Comparison of ENCODE assay signal across 25 mouse cellular contexts in the genomic region with DNA sequence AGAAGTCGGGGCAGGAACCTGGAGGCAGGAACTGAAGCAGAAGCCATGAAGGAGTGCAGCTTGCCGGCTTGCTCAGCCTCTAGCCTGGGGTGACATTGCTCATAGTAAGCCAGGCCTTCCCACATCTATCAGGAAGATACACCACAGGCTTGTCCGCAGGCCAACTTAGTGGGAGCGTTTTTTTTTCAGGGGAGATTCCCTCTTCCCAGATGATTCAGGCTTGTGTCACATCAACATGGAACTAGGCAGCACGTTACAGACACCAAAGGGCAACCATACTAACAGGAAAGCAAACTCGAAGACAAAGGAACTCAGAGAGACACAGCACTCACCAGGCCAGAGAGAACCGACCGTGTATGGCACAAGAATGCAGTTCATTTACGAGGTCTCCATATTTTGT.
"Had no signal": no experiment of that assay in that cellular context is flagged by ENCODE, and none has a peak within 500 bp of the region (broad histone marks: within the 10 kb centered on the region; RNA-seq: fewer than 3 reads in every experiment).

No protein-coding gene starts in this region.

- H3K36me3 ChIP-seq: heart, embryonic 13.5 days; heart, embryonic 15.5 days; hindbrain, embryonic 13.5 days; hindbrain, embryonic 15.5 days; kidney, embryonic 15.5 days; limb, embryonic 13.5 days; limb, embryonic 15.5 days; liver, embryonic 13.5 days; liver, embryonic 15.5 days had no signal

- H3K9ac ChIP-seq: heart, embryonic 13.5 days; heart, embryonic 15.5 days; hindbrain, embryonic 13.5 days; hindbrain, embryonic 15.5 days; kidney, embryonic 15.5 days; limb, embryonic 13.5 days; limb, embryonic 15.5 days; liver, embryonic 13.5 days; liver, embryonic 15.5 days had no signal

- ATAC-seq: hindbrain, postnatal 0 days; intestine, embryonic 16.5 days had no signal

- H3K4me3 ChIP-seq: heart, adult 2 months; heart, embryonic 13.5 days; heart, embryonic 15.5 days; hindbrain, embryonic 13.5 days; hindbrain, embryonic 15.5 days; kidney, embryonic 15.5 days; limb, embryonic 13.5 days; limb, embryonic 15.5 days; liver, embryonic 13.5 days; liver, embryonic 15.5 days had no signal

- H3K27ac ChIP-seq: heart, adult 2 months; heart, embryonic 13.5 days; heart, embryonic 15.5 days; hindbrain, embryonic 13.5 days; hindbrain, embryonic 15.5 days; hindbrain, postnatal 0 days; kidney, embryonic 15.5 days; kidney, postnatal 0 days; limb, embryonic 13.5 days; limb, embryonic 15.5 days; liver, embryonic 13.5 days; liver, embryonic 15.5 days had no signal

- DNase-seq: gastrocnemius, postnatal 14 days; gastrocnemius, postnatal 36 days; heart, adult 11 months; heart, adult 2 months; heart, postnatal 14 days; heart, postnatal 36 days; kidney, adult 11 months; kidney, adult 2 months; kidney, adult 9 months; kidney, postnatal 14 days; kidney, postnatal 36 days; left cerebral cortex, postnatal 4 days; liver, embryonic 13.5 days had no signal

- H3K4me2 ChIP-seq: heart, embryonic 11.5 days; heart, embryonic 13.5 days; heart, embryonic 15.5 days; hindbrain, embryonic 13.5 days; hindbrain, embryonic 15.5 days; kidney, embryonic 15.5 days; limb, embryonic 13.5 days; limb, embryonic 15.5 days; liver, embryonic 13.5 days; liver, embryonic 15.5 days had no signal

- H3K9me3 ChIP-seq: heart, embryonic 13.5 days; heart, embryonic 15.5 days; hindbrain, embryonic 13.5 days; hindbrain, embryonic 15.5 days; kidney, embryonic 15.5 days; limb, embryonic 13.5 days; limb, embryonic 15.5 days; liver, embryonic 13.5 days; liver, embryonic 15.5 days had no signal
